Mouse (Mus musculus) cerebellum, adult 8-10 months (tissue): ENCODE measurements around the gene 1700129C05Rik.

Source experiments
- DNase-seq: peaks from one replicate; pipeline ENCODE4 v3.0.0; 2022

1700129C05Rik gene

DNA sequence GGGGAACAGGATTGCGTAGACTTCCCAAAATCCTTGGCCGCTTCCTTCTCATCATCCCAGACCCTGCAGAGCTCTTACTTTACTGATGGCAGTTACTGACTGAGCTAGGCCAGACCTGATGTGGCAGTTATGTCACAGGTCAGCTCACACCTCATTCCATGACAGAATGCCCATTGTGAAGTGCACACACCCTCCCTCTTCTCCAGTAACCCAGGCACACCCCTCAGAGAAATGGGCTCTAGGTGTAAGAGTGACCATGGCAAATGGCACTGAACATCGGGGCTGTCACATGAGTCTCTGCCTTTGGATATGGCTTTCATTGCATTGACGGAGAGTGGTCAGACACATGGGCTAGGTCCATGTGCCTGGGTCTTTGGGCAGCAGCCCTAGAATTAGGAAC is at the start of gene 1700129C05Rik:
Gene 1700129C05Rik, minus strand, starts transcription at position 101 of the 400 bp plus-strand sequence.
- no peak for DNase-seq

DNA sequence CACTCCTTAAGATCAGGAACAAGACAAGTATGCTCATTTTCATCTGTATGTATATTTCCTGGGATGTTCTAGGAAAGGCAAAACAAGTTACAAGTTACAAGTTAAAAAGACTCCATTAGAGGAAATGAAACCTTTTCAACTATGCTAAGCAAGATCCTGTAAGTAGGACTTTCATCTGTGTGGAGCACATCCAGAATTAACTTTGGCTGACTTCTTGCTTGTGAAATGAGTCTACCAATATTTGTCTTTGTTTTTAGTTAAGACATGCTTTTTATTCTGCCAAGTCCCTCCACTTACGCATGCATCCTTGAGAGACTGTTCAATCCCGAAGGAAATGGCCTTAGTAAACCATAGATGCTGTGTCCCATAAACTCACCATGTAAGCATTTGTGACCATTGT is 43.4 kb upstream of the 1700129C05Rik start:
- no peak for DNase-seq

DNA sequence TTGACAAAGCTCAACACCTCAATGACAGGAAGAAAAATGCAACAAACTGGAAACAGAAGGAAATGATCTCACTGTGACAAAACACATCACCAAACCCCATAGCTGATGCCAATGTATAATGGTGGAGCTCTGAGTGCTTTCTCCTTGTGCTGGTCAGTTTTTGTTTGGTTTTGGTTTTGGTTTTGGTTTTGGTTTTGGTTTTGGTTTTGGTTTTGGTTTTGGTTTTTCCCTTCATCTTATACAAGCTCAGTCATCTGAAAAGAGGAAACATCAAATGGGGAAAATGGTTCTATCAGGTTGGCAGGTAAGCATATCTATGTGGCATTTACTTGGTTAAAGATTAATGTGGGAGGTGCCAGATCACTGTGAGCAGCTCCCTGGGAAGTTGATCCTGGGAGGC is 42.8 kb upstream of the 1700129C05Rik start:
- no peak for DNase-seq

DNA sequence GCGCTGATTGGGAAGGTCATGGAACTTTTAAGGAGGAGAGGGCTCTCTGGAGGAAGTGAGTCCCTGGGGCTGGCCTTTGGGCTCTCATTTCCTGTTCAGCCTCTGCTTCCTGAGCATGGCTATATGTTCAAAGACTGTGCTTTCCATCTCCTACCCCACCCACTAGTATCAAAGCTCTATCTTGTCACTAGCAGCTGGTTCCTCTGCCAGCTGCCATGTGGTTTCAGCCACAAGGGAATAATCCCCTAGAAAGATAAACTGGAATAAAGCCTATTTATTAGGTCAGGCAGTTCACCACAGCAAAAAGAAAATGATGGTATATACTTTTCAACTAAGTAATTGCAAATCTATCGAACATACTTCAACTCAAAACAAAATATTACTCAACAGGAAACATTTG is 40.0 kb upstream of the 1700129C05Rik start:
- DNase-seq, result no peak

- no peak for DNase-seq
Measured at GRCm38 (mm10) chr14:59178649-59179048, 36.0 kb upstream of the 1700129C05Rik start, which contains the start of gene Gm5142. TSS of gene Gm5142 (minus strand) at chr14:59178749.

DNA sequence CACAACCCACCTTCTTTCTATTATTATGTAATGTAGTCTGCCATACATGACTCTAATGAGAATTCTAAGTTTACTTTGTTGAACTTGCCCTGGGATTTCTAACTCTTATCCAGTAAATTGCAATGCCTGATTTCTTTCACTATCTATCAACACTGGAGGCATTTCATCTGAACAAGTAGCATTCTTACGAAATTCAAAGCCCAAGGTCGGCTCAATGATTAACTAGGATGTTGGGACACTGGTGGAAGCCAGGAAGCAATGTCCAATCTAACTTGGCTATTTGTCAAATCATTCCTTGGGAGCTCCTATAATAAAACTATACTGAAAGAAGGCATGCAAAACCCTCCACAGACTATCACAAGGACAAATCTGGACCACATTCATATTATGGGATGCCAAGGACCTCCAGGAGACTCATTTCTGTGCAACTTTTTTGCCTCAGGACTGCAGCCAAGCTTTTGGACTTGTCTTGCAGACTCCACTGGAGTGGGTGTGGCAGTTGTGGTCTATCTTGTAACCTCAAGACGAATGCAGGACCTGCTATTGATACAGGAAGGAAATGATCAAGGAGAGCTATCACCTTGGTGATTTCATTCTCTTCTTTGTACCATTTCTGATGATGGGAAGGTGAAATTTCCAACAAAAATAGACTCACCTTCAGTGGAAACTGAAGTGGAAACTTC is 14.5 kb upstream of the 1700129C05Rik start:
- no peak for DNase-seq

DNA sequence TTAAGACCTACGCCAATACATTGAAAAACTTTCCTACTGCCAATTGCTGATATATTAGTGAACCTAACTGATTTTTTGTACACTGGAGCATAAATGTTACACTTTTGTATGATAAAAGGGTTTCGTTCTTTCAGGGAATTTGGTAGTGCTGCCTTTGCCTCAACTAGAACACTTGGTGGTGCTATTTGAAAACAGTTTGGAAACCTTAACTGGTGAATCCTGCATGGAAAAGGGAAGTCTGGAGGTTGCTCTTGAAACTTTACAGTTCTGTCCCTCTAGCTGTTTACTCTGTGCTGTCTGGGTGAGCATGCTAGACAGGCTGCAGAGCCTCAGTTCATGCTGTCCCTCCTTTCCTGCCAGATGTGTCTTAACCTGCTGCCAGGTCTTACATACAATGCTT is 12.9 kb upstream of the 1700129C05Rik start:
- no peak for DNase-seq

GRCm38 (mm10) chr14:59114281-59114680 is 28.4 kb downstream of the 1700129C05Rik start:
- DNase-seq, result no peak

- DNase-seq, result no peak
Measured at GRCm38 (mm10) chr14:59104006-59104605, 38.6 kb downstream of the 1700129C05Rik start.

- DNase-seq, result no peak
Measured at GRCm38 (mm10) chr14:59093601-59094000, 49.1 kb downstream of the 1700129C05Rik start.

DNA sequence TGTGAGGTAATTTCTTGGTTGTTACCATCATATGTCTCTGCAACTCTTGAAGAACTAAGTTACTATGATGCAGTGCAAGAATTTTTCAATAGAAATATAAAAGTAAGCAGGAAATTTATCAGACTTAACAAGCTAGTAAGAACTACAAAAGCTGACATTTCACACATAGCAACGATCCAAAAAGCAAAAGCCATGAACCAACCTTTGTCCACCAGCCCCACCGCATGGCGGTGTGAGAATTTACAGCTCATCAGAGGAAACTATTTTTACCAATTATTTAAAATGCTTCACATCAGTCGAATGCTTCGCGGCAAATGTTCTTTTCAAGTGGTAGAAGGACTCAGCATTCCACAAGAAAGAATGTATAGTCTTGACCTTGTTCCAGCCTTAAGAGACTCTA is 58.3 kb downstream of the 1700129C05Rik start:
- DNase-seq, result peak; percentile 59
